Mouse (Mus musculus): Measurements from ENCODE around the gene Nhp2.
"Not testable (repeated sequence)": the region's sequence is repeated elsewhere in the genome, so short reads cannot be mapped to it uniquely, and the experiment has no call there.

The Nhp2 gene

DNA sequence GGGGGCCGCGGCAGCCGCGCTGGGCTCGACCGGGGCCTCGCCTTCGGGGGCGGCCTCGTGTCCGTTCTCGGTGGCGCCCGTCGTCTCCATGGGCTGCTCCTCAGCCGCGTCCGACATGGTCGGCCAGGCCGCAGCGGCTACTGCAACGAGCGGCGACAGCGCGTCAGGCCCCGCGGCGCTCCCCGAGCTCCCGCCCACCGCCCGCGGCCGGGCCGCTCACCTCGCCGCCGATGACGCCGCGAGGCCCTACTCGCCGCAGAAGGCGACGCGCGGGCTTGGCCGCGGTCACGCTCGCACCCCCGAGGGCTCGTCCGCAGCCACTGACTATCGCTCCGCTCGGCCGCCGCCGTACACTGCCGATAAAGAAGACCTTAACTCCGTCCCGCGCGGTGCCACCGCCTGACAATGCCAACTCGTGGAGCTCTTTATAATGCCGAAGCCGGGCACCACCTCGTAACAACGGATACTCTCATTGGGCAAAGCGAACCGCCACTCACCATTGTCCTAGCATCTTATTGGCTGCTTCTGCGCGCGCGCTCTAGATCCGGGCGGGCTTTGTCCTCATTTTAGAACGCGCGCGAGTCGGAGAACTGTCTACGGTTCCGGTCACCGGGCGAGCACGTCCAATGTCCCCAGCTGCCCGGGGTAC is 13.0 kb upstream of the Nhp2 start, which contains the start of gene Hnrnpab:
Hnrnpab (minus strand) TSS at position 401 of the 649 bp plus-strand sequence.
- peak; percentile 98 for DNase-seq (ENCODE audit: low read depth, low spot score)

DNA sequence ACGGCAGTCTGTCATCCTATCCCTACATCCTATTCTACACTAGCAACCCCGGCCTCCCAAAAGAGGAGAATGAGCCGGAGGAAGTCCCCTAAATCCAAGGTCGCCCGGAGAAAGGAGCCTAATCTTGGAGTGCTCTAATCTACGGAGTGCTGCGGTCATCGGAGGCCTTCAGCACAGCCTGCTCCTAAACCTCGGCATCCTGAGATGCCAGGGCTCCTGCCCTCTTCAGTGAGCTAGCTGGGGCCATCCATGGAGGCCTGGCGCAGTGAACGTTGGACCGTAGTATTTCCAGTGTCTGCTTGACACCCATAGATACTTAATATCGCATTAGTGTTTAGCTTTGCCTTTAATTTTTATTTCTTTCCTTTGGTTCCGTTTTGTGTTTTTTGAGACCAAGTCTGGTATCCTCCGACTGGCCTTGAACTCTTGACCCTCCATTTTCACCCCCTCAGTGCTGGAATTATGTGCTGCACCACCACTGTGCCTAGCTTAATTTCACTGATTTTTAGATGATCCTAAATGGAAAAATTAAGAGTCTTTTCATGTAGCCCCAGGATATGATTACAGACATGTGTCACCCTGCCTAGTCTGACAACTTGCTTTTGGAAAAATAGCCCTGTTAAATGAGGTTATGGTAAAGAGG is 12.3 kb upstream of the Nhp2 start:
- no peak for DNase-seq (ENCODE audit: low read depth, low spot score)

DNA sequence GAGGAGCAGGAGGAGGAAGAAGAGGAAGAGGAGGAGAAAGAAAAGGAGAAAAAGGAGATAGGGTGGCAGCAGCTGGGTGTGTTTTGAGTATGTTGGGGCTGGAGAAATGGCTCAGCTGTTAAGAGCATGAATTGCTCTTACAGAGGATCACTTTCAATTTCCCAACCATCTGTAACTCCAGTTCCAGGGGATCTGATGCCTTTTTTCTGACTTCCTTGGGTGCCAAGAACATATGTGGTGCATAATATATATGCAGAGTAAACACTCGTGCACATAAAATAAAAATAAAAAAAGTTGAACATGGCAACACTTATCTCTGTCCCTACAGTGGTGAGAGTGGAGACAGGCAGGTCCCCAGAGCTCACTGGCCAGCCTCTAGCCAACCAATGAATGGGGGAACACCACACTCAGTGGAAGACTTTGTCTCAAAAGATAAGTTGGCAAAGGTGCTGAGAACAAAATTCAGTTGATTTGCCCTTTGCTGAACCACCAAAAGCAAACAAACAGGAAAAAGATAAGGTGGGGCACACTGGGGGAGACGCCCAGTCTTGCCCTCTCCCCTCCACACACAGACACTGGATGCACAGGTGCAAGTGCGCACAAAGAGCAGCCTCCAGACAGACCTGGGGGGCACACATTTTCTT is 10.1 kb upstream of the Nhp2 start:
- DNase-seq (ENCODE audit: low read depth, low spot score): no peak

- DNase-seq (ENCODE audit: low read depth, low spot score): not testable (repeated sequence)
These were observed 9.6 kb upstream of the Nhp2 start for GRCm38 (mm10) chr11:51609940-51610339.

GRCm38 (mm10) chr11:51614256-51614655 is 5.3 kb upstream of the Nhp2 start:
- DNase-seq (ENCODE audit: low read depth, low spot score): no peak

GRCm38 (mm10) chr11:51615129-51615528 is 4.4 kb upstream of the Nhp2 start:
- DNase-seq (ENCODE audit: low read depth, low spot score): no peak

- peak; percentile 81 for DNase-seq (ENCODE audit: low read depth, low spot score)
These were observed 3.9 kb upstream of the Nhp2 start for GRCm38 (mm10) chr11:51615601-51616000.

DNA sequence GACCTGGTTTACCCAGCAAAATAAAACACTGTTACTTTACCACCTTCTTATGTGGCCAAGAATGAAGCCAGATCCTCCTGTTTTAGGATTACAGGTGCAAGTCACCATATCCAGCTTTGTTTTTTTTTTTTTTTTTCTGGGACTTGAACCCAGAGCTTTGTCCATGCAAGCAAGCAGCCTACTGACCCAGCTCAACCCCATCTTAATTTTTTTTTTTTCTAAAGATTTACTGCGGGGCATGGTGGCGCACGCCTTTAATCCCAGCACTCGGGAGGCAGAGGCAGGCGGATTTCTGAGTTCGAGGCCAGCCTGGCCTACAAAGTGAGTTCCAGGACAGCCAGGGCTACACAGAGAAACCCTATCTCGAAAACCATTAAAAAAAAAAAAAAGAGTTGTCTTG is 3.4 kb upstream of the Nhp2 start:
- not testable (repeated sequence) for DNase-seq (ENCODE audit: low read depth, low spot score)

DNA sequence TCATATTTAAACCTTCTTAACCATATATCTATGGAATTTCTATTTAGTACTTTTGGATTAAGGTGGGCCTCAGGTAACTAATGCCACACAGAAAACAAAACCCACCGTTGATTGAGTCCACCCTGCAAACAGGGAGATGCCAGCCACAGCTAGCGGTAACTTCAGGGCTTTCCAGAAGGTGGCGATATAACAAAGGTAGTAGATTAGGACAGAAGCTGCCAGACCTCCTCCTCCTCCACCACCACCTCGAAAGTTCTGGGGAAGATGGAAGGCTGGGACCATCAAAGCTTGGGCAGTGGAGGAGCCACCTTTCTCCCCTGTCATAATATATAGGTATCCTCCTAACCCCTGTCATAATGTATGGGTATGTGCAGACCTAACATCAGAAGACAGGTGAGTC is 1.8 kb upstream of the Nhp2 start:
- DNase-seq (ENCODE audit: low read depth, low spot score): peak; percentile 85

DNA sequence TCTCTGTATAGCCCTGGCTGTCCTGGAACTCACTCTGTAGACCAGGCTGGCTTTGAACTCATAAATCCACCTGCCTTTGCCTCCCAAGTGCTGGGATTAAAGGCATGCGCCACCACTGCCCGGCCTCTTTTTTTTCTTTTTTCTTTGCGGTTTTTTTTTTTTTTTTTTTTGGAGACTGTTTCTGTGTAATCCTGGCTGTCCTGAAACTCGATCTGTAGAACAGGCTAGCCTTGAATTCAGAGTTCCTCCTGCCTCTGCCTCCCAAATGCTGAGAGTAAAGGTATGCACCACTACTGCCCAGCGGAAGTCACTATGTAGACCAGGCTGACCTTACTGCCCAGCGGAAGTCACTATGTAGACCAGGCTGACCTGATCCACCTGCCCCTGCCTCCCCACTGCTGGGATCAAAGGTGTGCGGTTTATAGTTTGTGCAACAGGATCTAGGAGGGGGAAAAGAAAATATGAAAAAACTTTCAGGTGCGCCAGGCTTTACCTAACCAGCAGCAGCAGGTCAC is 584 bp upstream of the Nhp2 start:
- DNase-seq (ENCODE audit: low read depth, low spot score): no peak

DNA sequence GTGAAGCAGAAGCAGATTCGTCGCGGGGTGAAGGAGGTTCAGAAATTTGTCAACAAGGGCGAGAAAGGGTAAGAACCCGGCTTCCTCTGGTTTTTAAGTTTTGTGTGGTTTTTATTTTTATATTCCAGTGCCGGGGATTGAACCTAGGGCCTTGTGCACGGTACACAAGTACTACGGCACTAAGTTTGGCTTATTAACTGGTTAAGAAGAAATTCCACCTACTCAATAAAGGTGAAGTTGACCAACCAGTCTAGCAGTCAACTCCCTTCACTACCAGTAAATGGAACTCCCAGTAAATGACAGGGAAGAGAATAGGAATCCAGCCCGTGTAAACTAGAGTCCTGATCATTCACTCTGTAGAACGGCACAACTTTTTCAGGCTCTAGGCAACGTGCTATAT is 549 bp downstream of the Nhp2 start:
- DNase-seq (ENCODE audit: low read depth, low spot score): no peak

GRCm38 (mm10) chr11:51621776-51622175 is 2.2 kb downstream of the Nhp2 start:
- no peak for DNase-seq (ENCODE audit: low read depth, low spot score)

DNA sequence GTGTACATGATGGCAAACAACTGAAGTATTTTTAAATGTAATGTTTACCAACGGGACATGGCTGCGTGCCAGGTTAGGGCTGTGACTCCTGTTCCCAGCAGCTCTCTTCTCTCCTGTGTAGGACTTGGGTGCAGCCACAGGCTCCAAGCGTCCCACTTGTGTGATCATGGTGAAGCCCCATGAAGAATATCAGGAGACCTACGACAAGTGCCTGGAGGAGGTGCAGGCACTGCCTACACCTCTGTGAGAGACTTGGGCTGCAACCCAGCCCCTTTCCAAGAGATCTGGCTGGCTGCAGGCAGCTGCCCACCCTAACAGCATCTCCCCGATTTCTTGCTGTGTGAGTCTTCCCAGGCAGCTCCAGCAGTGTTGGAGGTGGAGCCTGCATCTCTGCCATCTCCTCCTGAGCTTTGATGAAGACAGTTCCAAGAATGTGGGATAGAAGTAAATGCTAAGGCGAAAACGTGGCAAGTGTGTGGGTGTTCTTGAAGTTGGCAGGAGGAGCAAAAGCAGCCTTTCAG is 3.5 kb downstream of the Nhp2 start:
- no peak for DNase-seq (ENCODE audit: low read depth, low spot score)

GRCm38 (mm10) chr11:51625187-51625820 is 5.8 kb downstream of the Nhp2 start:
- no peak for DNase-seq (ENCODE audit: low read depth, low spot score)

DNA sequence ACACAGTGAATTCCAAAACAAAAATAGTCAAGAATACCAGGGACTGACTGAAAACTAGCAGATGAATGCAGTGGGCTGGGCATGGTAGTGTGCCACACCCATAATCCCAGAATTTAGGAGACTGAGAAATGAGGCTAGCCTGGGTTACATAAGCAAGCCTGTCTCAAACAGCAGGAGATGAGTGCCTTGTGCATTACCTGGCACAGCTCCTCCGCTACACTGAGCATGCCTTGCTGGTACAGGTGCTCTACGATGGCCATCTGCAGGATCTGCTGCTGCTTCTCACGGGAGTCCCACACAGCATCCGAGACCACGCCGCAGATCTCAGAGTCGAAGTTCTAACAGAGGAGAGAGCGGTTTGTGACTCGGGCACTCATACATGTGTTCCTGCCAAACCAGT is 7.9 kb downstream of the Nhp2 start:
- DNase-seq (ENCODE audit: low read depth, low spot score): no peak

DNA sequence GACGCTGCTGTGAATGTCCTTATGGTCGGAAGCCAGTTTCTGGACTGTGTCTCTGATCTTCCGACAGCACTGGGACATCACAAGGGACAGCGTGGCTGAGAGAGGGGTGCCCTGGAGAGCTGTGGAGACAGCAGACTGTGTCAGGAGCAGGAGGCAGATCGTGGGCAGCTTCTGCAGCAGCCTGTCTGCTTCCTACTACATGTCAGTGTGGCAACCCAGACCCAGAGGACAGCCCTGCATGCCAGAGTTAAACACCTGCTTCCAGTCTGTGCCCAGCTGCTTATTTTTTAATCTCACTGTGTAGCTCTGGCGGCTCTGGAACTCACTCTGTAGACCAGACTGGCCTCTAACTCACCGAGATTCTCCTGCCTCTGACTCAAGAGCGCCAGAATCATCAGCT is 8.4 kb downstream of the Nhp2 start:
- DNase-seq (ENCODE audit: low read depth, low spot score): no peak

GRCm38 (mm10) chr11:51629651-51630314 is 10.2 kb downstream of the Nhp2 start:
- DNase-seq (ENCODE audit: low read depth, low spot score): no peak

GRCm38 (mm10) chr11:51632130-51632753 is 12.7 kb downstream of the Nhp2 start:
- DNase-seq (ENCODE audit: low read depth, low spot score): no peak

DNA sequence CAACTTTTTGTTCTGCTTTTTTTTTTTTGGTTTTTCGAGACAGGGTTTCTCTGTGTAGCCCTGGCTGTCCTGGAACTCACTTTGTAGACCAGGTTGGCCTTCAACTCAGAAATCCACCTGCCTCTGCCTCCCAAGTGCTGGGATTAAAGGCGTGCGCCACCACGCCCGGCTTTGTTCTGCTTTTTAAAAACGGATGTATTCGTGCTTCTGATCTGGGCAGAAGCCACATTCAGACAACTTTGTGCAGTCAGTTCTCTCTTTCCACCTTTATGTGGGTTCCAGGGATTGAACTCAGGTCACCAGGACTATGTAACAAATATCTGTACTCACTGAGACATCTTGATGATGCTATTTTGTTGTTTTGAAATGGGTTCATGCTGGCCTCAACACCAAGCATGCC is 13.7 kb downstream of the Nhp2 start:
- not testable (repeated sequence) for DNase-seq (ENCODE audit: low read depth, low spot score)

DNA sequence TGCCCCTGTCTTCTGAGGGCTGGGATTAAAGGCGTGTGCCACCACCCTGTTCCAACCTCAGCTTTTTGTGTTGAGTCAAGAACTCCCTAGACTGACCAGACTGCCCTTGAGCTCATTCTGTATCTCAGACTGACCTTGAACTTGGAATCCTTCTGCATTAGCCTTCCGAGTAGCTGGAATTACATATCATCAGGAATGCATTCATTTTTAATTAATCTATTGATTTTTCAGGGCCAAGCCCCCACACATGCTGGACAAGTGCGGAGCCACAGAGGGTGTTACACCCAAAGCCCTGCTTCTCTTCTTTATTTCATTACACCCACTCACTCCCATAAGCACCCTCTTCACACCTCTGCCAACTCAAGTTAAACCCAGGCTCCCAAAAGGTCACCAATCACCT is 14.2 kb downstream of the Nhp2 start:
- peak; percentile 86 for DNase-seq (ENCODE audit: low read depth, low spot score)

DNA sequence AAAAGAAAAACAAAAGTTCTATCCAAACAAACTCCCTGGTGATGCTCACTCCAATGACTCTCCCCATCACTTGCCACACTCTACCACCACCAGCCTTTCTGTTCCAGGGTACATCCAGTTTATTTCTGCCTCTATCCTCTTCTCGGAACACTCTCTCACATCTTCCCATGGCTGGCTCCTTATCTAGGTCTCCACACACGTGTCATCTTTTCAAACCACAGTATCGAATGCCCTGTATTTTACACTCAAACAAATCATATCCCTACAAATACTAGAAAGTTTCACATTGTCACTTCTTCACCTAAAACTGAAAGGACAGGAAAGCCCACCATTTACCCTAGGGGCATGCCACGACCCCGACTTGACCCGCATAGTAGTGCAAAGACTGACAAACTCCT is 15.6 kb downstream of the Nhp2 start:
- no peak for DNase-seq (ENCODE audit: low read depth, low spot score)

Measured in ES-CJ7 (cell line).